Mouse (Mus musculus) liver, adult 2 months (tissue): ENCODE results near the gene Izumo2.

Source experiments
- CTCF ChIP-seq: fragments of 200-500 bp; IDR thresholded peaks from 2 replicates; pipeline ENCODE4 v1.5.1; 2011; ENCODE audit warnings: low read depth, low read length, control low read depth
- POLR2A ChIP-seq: fragments of 200-500 bp; IDR thresholded peaks from 2 replicates; pipeline ENCODE4 v1.6.1; 2011; ENCODE audit warnings: low read length, control low read depth; ENCODE audit not compliant: insufficient read depth; ENCODE audit errors: extremely low read depth

GRCm38 (mm10) chr7:44697980-44698379 is 10.6 kb upstream of the Izumo2 start:
- TF ChIP-seq POLR2A (no peak), CTCF (no peak)
